Mouse (Mus musculus): ENCODE data around the gene Nepro. TPM values are rescaled to one million over a fixed set of nuclear protein-coding genes. Genes with fewer than 3 reads are reported as not detected.

Gene Nepro
- polyA plus RNA-seq, 1 experiment from 2014 or later: 9.9 TPM

DNA sequence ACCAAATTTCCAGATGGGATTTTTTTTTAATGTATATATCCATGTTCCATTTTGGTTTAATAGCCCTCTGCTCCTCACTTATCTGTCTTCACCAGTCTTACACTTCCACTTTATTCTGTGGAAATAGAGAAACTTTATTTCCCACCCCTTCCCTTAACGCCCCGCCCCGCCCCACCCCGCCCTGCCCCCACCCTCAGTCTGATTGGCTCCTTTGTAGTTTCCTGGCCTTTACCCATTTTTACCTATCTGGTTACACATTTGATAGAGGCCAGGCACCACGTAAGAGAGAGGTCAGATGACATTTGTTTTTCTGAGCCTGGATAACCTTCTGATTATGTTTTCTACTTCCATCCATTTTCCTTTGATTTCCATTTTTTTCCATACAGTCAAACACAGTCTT, 55.4 kb downstream of the Nepro start:
- Histone ChIP-seq H3K27me3 (no peaks in the 10 kb centered on the region), H3K4me3 (replicated peaks) (no peak overlapping the region), H3K4me2 (no peak overlapping the region), H3K36me3 (replicated peaks) (no peaks in the 10 kb centered on the region), H3K9ac (no peak overlapping the region), H3K4me1 (no peaks in the 10 kb centered on the region), H3K9me3 (no peaks in the 10 kb centered on the region), H3K27ac (no peak overlapping the region)
- WGBS: 91% methylated on average over 5 of the region's 5 CpGs
- ATAC-seq (ENCODE audit: low FRiP score): no peak

DNA sequence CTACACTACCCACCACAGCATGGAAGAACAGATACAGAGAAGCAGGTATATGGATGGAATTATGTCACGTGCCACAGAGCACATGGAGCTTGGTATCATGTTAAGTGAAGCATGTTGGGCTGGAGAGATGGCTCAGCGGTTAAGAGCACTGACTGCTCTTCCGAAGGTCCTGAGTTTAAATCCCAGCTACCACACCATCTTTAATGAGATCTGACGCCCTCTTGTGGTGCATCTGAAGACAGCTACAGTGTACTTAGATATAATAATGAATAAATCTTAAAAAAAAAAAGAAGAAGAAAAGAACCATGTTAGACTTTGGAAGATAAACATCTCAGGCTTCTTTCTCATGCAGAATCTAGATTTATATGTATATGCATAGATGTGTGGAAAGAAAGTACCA, 56.6 kb downstream of the Nepro start:
- WGBS: 68% methylated on average over 4 of the region's 4 CpGs

More for the DNA sequence above, 56.6 kb downstream of the Nepro start:
- Histone ChIP-seq H3K27me3 (no peaks in the 10 kb centered on the region), H3K9me3 (no peaks in the 10 kb centered on the region), H3K4me2 (no peak overlapping the region), H3K27ac (no peak overlapping the region), H3K9ac (no peak overlapping the region), H3K4me3 (replicated peaks) (no peak overlapping the region), H3K4me1 (no peaks in the 10 kb centered on the region), H3K36me3 (replicated peaks) (no peaks in the 10 kb centered on the region)
- no peak for ATAC-seq (ENCODE audit: low FRiP score)

Other genes starting within 250 kb of the Nepro start
- gene Boc, start 165.4 kb upstream of the Nepro start, polyA plus RNA-seq (2016; fragmentation: Nextera tagmentation; extraction: Ambion mirVana): 28.3 and 31.0 TPM in 2 replicates
- 33.1 and 36.8 TPM in 2 replicates for gene Gtpbp8, start 22.1 kb downstream of the Nepro start, polyA plus RNA-seq (2016; fragmentation: Nextera tagmentation; extraction: Ambion mirVana)
- gene Cd200r1, start 41.4 kb downstream of the Nepro start, polyA plus RNA-seq (2016; fragmentation: Nextera tagmentation; extraction: Ambion mirVana): 0.47 and 0.49 TPM in 2 replicates
- gene Cd200r4, start 87.4 kb downstream of the Nepro start, polyA plus RNA-seq (2016; fragmentation: Nextera tagmentation; extraction: Ambion mirVana): 0.26 TPM in 1 of 2 replicates, not detected in the other
- not detected in 2 replicates for gene Cd200r2, start 142.8 kb downstream of the Nepro start, polyA plus RNA-seq (2016; fragmentation: Nextera tagmentation; extraction: Ambion mirVana)
- gene Cd200r3, start 219.4 kb downstream of the Nepro start, polyA plus RNA-seq (2016; fragmentation: Nextera tagmentation; extraction: Ambion mirVana): not detected in 2 replicates